Mouse (Mus musculus) retina, embryonic 14.5 days (tissue): ENCODE data around the gene Srsf11.

Source experiments
- DNase-seq: peaks from one replicate; pipeline ENCODE4 v3.0.0-alpha.2; 2015; ENCODE audit warnings: low spot score

Srsf11 gene

GRCm38 (mm10) chr3:157979619-157980018 lies 56.8 kb downstream of the Srsf11 start:
- no peak for DNase-seq

GRCm38 (mm10) chr3:157973236-157973635 lies 63.2 kb downstream of the Srsf11 start:
- DNase-seq, result no peak

- no peak for DNase-seq
Measured at GRCm38 (mm10) chr3:157971151-157971550, 65.3 kb downstream of the Srsf11 start.
